Mouse (Mus musculus): ENCODE measurements around the gene 4933403O08Rik.

- no peak for TF ChIP-seq CTCF (IDR thresholded peaks at IDR 0.05; ENCODE audit: control insufficient read depth, insufficient read depth, insufficient read length)
- TF ChIP-seq MAX (IDR thresholded peaks at IDR 0.05): no peak
- TF ChIP-seq FOSL1 (IDR thresholded peaks at IDR 0.05; ENCODE audit: insufficient read depth, low read length, poor library complexity, severe bottlenecking): no peak
Measured at GRCm38 (mm10) chrX:112255513-112255912, 16.7 kb downstream of the 4933403O08Rik start.
